Mouse (Mus musculus): ENCODE results near the gene Gpr150.
A peak's percentile ranks its signal among the peaks of the same experiment; 100 is the strongest.

Gene Gpr150

DNA sequence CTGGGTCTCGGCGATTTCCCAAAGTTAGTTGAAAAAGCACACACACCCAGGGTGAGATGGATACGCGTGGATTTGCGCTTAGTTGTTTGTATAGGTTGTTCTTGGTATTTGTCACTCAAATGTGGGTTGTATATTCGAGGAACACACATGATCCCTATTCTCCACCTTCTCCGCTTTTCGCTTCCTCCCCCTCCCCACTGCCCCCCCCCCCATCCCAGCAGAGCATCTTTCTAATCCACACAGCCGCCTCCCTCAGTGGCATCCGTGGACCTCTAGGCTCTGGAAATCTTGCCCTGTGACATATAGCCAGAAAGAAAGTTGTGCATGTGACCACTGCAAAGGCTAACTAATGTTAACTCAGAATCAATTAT is at the start of gene Gpr150:
Gene Gpr150, minus strand, starts transcription at position 101 of the 371 bp plus-strand sequence.
- no peak for DNase-seq (ENCODE audit: extremely low read depth, low read depth, low spot score)

DNA sequence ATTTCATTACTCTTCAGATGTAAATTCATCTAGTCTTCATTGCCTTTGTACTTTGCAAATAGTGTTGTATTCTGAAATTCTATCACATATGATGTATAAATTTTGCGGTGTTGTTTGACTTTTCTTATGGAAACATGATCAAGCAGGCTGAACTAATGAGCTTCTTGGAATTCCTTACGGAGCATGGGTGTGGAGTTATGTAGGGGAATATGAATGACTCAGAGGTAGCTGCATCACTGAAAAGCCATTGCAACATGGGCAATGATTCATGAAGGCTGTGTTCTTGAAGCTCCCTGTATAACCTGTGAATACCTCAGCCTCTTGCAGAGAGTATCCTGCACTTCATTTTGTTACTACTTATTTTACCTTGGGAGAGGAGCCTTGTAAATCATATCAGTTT is 45.2 kb upstream of the Gpr150 start:
- no peak for DNase-seq (ENCODE audit: extremely low read depth, low read depth, low spot score)

DNA sequence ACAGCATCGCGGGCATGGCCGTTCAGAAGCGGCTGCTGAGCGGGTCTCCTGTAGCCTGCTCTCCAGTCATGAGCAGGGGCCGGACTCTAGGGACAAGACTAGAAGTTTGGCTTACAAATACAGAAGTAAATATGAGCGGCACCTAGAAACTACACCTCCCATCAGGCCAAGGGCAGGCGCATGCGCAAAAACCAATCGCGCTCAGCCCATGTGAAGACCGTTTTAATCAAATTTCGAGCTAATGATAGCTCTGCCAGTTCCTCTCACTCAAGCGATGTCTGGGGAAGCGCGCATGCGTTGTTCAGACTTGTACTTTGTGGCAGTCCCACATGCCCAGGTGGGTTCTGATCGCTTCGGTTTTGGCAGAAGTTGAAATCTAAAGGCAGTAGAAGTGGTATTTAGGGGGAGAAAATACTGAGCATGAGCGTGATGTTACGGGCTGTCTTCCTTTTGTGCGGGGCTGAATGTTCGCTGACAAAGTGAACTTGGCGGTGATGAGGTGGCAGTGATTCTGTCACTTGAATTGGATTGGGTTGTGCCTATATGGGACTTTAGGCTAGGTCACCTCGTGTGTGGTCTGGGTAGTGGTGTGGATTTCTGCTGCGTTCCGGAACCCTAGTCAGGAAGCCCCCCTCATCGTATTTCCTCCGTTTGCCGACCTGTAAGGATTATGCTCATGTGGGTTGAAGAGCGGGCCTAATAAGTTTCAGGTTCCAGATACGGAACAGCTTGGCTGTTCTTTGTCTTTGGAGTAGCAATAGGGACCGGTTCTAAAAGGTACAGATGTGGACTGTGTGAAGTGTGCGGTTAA is 41.9 kb upstream of the Gpr150 start, which contains the start of the genes Arsk and Ttc37:
Gene Arsk, minus strand, starts transcription at position 168 of the 811 bp plus-strand sequence.
Gene Ttc37, plus strand, starts transcription at position 242 of the 811 bp plus-strand sequence.
- peak; percentile 72 for DNase-seq (ENCODE audit: extremely low read depth, low read depth, low spot score)

DNA sequence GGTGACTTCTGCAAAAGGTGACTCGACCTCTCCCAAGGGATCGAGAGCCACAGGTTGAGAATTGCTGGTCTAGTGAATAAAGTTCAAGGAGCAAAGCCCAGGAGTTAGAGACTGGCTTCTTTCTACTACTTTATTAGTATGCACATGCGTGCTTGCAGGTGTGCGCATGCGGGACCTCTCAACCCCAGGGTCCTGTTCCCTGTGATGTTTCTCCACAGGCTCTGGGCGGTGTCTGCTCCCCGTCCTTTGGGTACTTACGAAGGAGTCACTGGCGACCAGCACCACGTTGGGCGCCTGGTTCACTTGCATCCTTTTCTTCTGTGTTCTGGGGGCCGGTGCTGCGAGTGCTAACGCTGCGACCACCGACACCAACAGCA is 41.3 kb upstream of the Gpr150 start:
- DNase-seq (ENCODE audit: extremely low read depth, low read depth, low spot score) = no peak

DNA sequence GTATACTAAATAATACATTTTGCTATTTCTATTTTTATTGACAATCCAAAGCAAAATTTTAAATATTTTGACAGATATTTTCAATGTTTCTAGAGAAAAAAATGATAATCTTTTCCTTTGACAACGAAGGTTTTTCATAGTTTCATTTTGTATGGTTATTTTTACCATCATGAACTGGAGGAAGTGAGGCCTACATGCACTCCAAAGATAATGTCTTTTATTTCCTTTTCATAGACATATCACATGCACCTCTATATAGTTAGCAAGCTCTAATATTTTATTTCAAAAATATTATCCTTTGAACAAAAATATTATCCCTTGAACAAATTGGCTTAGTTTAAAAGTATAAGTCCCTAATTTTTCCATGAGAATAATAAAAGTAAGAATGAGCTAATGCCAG is 17.5 kb upstream of the Gpr150 start:
- no peak for DNase-seq (ENCODE audit: extremely low read depth, low read depth, low spot score)

DNA sequence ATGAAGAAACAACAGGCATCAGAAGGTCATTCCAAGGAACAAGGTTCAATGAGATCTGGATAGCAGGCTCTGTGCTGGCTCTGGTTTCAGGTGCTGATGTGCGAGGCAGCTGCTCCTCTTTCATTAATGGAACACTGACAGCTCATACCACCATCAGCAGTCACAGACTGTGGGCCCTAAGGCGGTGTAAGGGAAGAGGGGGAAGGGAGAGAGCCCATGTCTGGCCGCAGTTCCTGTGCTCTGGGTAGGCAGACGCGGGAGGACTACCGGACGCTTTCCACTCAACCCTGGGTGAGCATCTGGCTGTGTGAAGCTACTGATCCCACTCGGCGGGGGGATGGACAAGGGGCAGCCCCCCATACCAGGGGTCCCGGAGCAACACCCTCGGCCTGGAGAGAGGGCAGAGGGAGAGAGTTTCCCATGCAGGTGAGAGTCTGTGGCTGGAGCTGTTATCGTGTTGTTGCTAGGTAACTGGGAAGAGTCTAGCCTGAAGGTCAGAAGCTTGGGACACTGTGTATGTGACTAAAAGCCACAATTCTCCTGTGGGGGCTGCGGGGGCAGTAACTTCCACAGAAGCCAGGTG is 7.7 kb upstream of the Gpr150 start:
- DNase-seq (ENCODE audit: extremely low read depth, low read depth, low spot score) = no peak

DNA sequence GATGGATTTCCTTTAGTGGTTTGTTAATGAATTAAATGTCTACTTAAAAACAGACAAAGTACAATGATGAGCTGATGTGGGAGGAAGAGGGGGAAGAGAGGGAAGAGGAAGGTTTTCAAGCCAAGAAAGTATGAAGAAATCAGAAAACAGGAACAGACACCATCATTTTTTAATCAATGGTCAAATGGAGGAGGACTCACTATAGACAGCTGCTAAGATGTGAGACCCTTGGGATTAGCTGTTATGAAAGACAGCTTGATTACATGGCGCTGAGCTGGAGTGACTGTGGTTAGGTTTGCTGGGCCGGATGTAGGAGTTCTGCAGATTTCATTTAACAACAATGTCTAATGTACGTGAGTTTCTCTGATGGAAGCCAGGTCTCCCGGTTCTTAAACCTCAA is 6.8 kb upstream of the Gpr150 start:
- no peak for DNase-seq (ENCODE audit: extremely low read depth, low read depth, low spot score)

DNA sequence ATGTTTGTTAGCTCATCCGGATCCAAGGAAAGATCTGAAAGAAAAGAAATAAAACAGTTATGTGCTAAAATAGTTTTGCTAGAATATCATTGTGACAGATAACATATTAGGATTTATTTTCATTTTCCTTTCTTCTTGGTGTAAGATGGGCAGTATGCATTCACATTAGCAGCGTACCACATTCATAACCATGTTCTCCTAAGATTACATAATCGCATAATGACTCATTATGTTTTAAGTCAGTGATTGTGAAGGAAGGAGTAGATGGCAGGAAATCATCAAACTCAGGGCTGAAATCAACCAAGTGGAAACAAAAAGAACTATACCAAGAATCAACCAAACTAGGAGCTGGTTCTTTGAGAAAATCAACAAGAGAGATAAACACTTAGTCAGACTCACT is 5.8 kb upstream of the Gpr150 start:
- no peak for DNase-seq (ENCODE audit: extremely low read depth, low read depth, low spot score)

DNA sequence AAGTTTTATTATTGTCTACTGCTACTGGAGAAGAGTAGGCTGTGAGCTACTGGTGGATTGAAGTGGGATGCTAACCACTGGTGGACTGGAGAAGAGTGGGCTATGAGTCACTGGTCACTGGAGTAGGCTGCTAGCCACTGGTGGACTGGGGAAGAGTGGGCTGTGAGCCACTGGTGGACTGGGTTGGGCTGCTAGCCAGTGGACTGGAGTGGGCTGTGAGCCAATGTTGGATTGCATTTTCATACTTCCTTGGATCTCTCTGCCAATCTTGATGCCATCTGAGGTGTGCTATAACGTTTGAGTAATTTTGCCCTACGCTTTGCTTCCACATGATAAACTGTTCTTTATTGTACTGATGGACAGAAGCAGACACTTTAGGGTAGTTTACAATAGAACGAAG is 5.3 kb upstream of the Gpr150 start:
- DNase-seq (ENCODE audit: extremely low read depth, low read depth, low spot score) = no peak

DNA sequence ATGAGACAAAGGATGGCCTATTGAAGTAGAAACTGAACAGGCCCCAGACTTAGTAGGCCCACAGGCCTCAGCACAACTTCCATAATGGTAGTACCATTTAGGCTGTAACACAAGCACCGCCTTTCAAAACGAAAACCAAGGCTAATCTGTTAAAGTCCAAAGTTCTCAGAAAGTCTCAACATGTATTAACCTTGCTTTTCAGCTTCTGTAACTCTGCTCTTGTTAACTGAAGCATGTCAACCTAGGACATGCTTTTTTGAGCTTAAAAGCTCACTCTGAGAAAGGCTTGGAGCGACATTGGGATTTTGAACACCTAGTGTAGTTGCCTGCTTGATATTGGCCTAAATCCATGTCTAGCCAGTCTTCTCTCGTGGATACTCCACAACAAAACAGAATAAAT is 2.8 kb upstream of the Gpr150 start:
- DNase-seq (ENCODE audit: extremely low read depth, low read depth, low spot score) = no peak

DNA sequence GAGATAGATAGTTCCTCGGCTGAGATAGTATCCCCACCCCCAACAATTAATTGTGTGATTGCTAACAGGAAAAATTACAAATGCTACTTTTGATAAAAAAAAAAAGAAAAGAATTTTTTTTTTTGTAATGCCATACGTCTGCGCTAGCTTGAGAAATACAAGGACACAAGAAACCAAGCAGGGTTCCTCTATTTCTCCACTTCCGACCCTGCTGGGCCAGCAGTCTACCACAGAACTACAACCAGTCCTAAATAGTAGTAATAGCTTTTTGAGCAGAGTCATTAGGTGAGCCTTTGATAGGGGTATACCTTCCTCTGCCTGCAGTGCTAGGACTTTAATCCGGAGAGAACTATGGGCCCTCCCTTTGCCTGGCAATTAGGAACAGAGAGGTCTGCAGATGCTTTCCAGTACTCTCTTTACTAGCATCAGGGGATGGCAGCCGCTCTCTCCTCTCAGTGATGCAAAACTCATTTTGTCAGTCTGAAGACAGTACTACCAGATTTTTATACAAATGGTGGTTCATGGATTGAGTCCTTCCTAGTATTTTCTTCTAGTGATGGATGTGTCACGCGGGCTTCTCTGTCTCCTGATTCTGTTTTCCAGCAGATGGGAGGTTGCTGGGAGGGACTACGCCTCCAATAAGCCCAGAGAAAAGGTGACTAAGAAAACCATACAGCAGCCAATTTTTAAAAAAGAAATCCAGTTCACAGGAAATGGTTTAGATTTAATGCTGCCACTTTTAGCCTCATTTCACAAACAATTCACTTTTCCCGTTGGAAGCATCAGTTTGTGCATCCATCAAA is 672 bp upstream of the Gpr150 start:
- DNase-seq (ENCODE audit: extremely low read depth, low read depth, low spot score) = no peak

DNA sequence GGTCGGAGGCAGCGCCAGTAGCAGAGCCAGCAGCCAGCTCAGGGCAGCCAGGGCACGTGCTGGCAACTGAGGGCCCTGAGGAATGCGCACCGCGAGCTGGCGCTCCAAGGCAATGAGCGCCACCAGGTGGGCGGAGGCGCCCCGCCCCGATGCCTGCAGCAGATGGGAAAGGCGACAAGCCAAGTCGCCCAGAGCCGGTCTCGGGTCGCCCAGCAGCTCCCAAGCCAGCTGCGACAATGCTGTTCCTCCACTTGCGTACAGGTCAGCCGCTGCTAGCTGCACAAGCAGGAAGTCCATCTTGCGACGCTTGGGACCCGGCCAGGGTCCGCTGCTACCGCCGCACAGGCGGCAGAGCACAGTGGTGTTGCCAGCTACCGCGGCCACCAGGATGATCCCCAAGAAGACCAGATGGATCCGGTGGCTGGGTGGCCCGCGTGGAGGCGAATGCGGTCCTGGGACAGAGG is 503 bp downstream of the Gpr150 start:
- no peak for DNase-seq (ENCODE audit: extremely low read depth, low read depth, low spot score)

DNA sequence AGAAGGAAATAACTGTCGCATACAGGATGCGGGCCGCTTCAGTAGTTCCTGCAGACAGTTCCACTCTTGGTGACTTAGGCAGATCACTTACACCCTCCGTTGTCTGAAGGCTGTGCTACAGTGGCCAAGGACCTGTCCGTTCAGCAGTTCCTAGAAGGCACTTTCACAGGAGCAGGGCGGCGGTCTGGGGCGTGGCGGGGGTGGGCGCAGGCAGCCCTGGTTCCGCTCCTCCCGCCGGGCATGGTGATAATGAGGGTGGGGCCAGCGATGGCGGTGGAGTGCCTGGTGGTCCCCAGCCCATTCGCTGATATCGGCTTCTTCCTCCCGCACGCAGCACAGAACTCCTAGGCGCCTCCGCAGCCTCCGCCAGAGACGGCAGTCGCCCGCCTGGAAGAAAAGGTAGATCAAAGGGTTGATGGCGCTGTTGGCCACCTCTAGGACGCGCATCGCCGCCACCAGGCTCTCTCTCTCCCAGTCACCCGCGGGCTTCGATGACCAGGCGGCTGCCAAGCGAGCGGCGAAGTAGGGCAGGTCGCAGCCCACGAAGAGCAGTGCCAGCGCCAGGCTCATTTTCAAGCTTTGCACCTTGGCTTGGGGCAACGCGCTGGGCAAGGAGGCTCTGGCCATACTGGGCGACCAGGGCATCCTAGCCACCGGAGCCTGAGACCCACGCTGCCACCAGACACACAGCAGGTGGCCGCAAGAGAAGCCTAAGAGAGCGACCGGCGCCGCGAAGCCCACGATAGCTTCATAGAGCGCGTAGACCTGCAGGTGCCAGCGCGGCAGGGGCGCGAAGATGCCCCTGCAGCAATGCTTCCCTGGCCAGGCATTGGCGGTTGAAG is 1.2 kb downstream of the Gpr150 start:
- no peak for DNase-seq (ENCODE audit: extremely low read depth, low read depth, low spot score)

DNA sequence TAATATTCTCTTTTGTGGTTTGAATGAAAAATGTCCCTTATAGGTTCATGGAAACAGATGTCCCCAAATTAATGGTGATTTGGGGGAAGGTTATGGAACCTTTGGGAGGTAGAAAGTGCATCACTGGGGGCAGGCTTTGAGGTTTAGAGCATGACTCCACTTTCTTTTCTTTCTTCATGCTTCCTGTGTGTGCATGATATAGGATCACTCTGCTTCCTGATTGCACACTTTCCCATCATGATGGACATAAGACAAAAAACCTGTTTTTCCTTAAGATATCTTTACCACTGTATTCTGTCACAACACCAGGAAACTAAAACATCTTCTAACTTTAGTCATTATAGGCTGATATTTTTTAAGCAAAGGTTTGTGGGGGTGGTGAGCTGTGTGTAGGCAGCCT is 11.8 kb downstream of the Gpr150 start:
- DNase-seq (ENCODE audit: extremely low read depth, low read depth, low spot score) = no peak

DNA sequence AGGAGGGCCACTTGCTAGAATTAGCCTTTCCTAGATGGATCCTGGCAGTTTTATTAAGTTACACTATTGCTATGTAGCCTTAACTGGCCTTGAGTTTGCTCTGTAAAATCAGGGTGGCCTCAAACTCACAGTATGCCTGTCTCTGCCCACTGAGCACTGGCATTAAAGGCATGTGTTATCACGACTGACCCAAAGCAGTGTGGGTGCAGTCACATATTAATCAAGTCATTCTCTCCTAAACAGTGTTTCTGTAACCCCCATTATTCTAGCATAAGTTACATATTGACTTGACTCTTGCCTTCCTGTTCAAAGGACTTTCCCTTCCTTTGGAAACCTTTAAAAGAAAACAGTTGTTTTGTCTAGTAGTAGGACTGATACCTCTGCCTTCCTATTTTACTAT is 14.3 kb downstream of the Gpr150 start:
- no peak for DNase-seq (ENCODE audit: extremely low read depth, low read depth, low spot score)

DNA sequence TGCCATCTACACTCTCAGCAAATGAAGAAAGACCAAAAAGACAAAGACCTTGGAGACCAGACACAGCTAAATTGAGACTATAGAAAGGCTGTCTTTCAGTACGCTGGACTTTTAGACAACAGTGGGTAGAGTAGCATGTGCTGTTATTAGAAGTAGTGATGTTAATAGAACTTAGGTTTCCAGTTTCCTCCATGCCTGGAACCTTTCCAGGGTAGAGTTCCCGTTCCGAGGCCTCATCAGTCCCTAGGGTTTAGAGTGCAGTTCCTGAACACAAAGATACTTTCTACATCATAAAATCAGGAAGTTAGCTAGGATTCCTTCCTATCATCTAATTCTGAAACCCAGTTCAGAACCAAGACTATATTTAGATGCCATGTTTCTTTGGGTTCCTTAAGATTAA is 32.2 kb downstream of the Gpr150 start:
- no peak for DNase-seq (ENCODE audit: extremely low read depth, low read depth, low spot score)

DNA sequence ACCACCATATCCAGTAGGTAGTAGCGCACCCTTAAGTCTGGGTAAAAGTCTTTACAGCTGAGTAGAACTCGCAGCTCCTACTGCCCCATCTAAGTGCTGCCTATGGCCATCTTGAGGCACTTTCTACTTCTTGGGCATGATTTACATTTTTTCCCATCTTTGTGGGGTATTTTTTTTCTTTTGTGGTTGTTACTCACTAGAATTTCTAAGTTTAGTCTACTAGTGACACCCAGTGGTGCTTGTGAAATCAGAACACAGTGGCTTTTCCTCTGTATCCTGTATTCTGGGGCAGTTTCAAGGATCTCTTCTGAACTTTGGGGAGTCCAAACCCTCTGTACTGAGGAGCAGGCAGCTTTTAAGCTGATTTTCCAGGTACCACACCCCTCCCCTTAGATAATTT is 35.0 kb downstream of the Gpr150 start:
- DNase-seq (ENCODE audit: extremely low read depth, low read depth, low spot score) = no peak

DNA sequence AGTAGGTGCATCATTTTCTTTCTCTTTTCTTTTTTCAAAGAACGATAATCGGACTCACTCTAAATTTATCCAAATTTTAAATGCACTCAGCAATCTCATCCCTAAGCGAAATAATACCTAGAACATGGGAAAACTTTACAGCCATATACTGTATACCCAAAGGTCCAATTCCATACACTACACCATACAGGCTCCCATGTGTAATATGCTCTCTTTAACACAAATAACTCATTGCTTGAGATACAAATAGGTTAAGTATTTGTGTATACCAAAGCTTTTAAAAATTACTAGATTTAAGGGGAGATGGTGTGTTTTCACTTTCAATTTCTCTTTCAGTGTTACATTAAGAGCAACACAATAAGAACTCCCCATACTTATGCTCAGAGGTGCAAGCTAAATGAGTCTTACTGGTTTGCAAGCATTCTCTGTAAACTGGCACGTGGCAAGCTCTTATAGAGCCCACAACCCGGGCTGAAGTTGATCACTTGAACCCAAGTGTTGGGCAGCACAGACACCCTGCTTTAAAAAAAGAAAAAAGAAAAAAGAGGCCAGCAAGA is 37.9 kb downstream of the Gpr150 start:
- DNase-seq (ENCODE audit: extremely low read depth, low read depth, low spot score) = no peak

DNA sequence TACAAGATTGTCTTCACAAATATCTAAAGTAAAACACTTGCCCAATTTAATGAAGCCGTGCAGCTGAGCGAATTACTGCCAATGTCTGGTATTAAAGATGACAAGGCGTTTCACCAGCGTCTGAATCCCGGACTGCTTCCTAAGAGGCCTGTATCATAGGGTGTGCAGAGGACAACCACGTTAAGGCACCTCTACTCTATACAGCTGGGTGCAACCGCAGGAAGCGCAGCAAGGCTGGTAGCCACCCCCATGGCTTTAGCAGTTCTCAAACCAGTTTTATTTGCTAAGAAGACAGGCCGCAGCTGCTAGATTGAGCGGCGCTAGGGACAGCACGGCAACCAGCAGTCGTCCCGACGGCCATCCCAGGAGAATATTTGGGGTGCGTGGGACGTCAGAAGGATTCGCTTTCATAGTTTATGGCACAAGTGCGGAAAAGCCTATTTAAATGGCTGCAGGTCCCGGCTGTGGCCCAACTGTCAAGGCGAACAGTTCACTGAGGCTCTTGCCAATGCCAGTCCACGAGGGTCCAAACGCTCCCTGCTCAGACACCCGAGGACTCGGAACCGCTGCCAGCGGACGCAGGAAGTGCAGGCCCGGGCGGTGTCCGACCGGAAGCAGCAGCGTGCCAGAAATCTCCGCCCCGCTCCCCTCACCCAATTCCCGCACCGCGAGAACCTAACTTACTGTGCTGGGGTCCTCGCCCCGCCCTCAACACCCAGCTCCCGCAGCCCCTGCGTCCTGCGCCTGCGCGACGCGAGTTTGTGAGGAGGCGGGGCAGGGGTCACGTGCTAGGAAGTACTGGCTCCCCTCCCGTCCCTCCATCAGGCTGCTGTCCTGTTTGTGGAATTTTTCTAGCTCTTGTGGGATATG is 38.6 kb downstream of the Gpr150 start, which contains the start of gene Rfesd:
Gene Rfesd, minus strand, starts transcription at position 746 of the 870 bp plus-strand sequence.
- DNase-seq (ENCODE audit: extremely low read depth, low read depth, low spot score) = no peak

DNA sequence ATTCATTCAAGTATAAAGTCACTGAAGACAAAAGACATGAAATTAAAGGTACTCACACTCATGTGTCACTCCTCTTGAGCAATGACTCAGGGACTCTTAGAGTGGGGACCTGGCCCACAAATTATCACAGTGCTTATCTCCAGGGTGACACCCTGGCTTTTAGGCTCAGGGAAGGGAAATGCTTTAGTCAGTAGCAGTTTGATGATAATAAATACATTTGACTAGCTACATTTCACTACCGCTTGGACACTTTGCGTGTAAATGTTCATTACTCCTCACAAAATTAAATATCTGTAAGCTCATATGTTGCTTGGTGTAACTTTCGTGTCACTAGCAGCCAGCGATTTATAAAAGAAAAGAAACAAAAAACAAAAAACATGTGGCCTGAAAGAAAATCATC is 39.3 kb downstream of the Gpr150 start:
- no peak for DNase-seq (ENCODE audit: extremely low read depth, low read depth, low spot score)

All from fat pad, adult 2 months (tissue).